Mouse (Mus musculus) forebrain, embryonic 16.5 days (tissue): Measurements from ENCODE around the gene Jade1. TPM values are rescaled to one million over a fixed set of nuclear protein-coding genes. Genes with fewer than 3 reads are reported as not detected.

Experiments used
- ATAC-seq: fragments of 200-750 bp; cut with Nextera tagmentation; 2 replicates; pipeline ENCODE4 v1.8.0; 2017; ENCODE audit warnings: mild to moderate bottlenecking, moderate library complexity
- H3K27ac ChIP-seq: fragments of 300-500 bp; sonication (generic); 2 replicates; pipeline ENCODE4 v1.5.1; 2014; ENCODE audit warnings: low read length, control low read depth
- H3K27me3 ChIP-seq: fragments of 300-500 bp; sonication (generic); replicated peaks from 2 replicates; pipeline ENCODE4 v1.6.1; 2014; ENCODE audit warnings: low read length; ENCODE audit not compliant: control insufficient read depth, insufficient read depth
- H3K36me3 ChIP-seq: fragments of 300-500 bp; sonication (generic); 2 replicates; pipeline ENCODE4 v1.6.1; 2014; ENCODE audit not compliant: control insufficient read depth, insufficient read depth
- H3K4me1 ChIP-seq: fragments of 300-500 bp; sonication (generic); replicated peaks from 2 replicates; pipeline ENCODE4 v1.6.1; 2014; ENCODE audit warnings: low read length; ENCODE audit not compliant: control insufficient read depth, insufficient read depth
- H3K4me2 ChIP-seq: fragments of 300-500 bp; sonication (generic); 2 replicates; pipeline ENCODE4 v1.6.1; 2014; ENCODE audit warnings: mild to moderate bottlenecking, low read length, control low read depth
- H3K4me3 ChIP-seq: fragments of 300-500 bp; sonication (generic); replicated peaks from 2 replicates; pipeline ENCODE4 v1.5.1; 2014; ENCODE audit warnings: mild to moderate bottlenecking, low read length, control low read depth
- H3K9ac ChIP-seq: fragments of 300-500 bp; sonication (generic); replicated peaks from 2 replicates; pipeline ENCODE4 v1.6.1; 2014; ENCODE audit warnings: low read depth, low read length, control low read depth
- H3K9me3 ChIP-seq: fragments of 300-500 bp; sonication (generic); 2 replicates; pipeline ENCODE4 v1.6.1; 2016; ENCODE audit warnings: low read length; ENCODE audit not compliant: control insufficient read depth
- WGBS: fragments of 180-500 bp; shearing (Covaris S2); extraction: QIAGEN DNeasy Blood & Tissue Kit; methylation state at CpG from one replicate; pipeline ENCODE4 v1.1.7; 2014; 5-methylcytosine and 5-hydroxymethylcytosine counted together
- polyA plus RNA-seq: library from polyadenylated mRNA; unstranded; fragments of >200 nt; fragmentation: Nextera tagmentation; extraction: Ambion mirVana; gene quantifications from 2 replicates; pipeline ENCODE4 v1.2.1, GENCODE M21; 2015

Gene Jade1
- polyA plus RNA-seq, 1 experiment from 2014 or later = 20.7 TPM

DNA sequence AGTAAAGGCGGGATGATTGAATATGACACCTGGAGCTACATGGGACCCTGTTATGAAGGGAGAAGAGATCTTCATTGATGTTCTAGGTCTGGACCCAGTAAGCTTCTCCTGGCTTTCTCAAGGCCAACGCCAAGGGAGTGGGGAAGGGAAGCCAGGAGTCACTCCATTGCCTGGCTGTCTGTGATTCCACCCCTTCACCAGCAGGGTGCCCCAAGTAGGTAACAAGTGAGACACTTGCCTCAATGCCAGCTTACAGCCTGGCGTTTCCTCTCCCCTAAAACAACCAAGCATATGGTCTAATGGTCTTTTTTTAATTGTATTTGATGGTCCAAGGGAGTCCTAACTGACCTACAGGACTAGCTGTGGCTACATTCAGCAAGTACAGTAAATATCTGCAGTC is 14.2 kb upstream of the Jade1 start:
- 79% methylated on average over 3 of the region's 3 CpGs for WGBS
- no peak overlapping the region for H3K27ac ChIP-seq
- no peak overlapping the region for H3K4me3 ChIP-seq

DNA sequence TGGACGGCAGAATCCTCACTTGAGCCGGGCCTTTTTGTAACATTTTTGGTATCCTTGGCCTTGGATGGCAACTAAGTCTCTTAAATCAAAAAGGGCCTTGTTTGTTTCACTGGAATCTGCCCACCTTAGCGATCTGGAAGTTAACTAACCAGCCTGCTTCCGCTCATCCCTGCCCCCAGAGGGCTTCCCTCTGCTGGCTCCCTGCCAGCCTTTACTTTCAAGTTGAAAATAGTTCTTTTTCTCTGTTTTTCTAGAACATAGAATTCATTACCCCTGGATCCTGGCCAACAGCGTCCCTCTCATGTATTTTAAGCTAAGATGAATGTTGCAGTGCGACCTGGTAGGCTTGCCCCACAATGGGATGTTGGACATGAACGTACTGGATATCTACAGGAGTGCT is 11.1 kb upstream of the Jade1 start:
- Histone ChIP-seq H3K4me1 (peaks cover 4% of the 10 kb centered on the region), H3K27me3 (no peaks in the 10 kb centered on the region), H3K27ac (no peak overlapping the region), H3K4me2 (no peak overlapping the region), H3K9ac (no peak overlapping the region), H3K9me3 (no peaks in the 10 kb centered on the region), H3K4me3 (no peak overlapping the region), H3K36me3 (no peaks in the 10 kb centered on the region)
- ATAC-seq = no peak
- 24% methylated on average over 7 of the region's 7 CpGs for WGBS

More for the DNA sequence above, 14.2 kb upstream of the Jade1 start:
- ATAC-seq = no peak
- no peaks in the 10 kb centered on the region for H3K27me3 ChIP-seq
- H3K4me2 ChIP-seq = no peak overlapping the region
- no peaks in the 10 kb centered on the region for H3K36me3 ChIP-seq
- no peaks in the 10 kb centered on the region for H3K9me3 ChIP-seq
- no peak overlapping the region for H3K9ac ChIP-seq
- peaks cover 4% of the 10 kb centered on the region for H3K4me1 ChIP-seq

DNA sequence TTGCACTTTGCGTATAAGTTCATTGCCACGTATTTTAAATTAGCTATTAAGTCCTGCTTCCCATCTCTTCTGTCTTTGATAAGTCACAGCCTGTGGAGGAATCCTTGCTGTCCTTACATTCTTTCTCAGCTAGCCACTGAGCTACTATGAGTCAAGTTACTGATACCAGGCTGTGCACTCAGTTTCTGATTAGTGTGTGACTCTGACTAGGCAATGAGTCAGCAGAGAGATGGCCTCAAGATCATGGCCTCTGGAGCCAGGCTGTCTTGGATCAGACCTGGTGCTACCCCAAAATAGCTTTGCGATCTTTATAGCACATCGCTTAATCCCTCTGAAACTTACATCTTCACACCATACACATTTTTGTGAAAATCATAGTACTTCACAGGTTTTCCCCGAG is 8.2 kb upstream of the Jade1 start:
- H3K4me3 ChIP-seq = no peak overlapping the region
- H3K36me3 ChIP-seq = no peaks in the 10 kb centered on the region
- H3K27ac ChIP-seq = no peak overlapping the region
- peaks cover 4% of the 10 kb centered on the region for H3K4me1 ChIP-seq
- WGBS = 93% methylated on average over 5 of the region's 5 CpGs
- H3K9me3 ChIP-seq = no peaks in the 10 kb centered on the region
- H3K9ac ChIP-seq = no peak overlapping the region
- H3K27me3 ChIP-seq = no peaks in the 10 kb centered on the region
- no peak for ATAC-seq
- H3K4me2 ChIP-seq = no peak overlapping the region

DNA sequence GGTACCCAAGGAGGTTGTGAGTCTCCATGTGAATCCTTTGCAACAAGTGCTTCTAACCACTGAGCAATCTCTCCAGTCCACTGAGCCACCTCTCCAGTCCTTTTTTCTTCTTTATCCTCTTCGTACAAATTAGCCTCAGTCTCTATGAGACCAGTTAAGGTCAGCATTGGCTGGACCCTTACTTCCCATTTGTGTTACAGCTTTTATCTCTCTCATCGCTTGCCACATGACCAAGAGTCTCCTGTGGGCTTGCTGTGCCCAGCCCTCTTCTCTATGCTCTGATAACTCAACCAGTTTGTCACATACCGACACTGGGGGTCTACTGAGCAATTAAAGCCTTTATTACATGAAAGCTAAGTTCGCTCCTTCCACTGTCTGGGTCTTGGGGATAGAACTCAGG is 7.3 kb upstream of the Jade1 start:
- Histone ChIP-seq H3K9me3 (no peaks in the 10 kb centered on the region), H3K27me3 (no peaks in the 10 kb centered on the region), H3K4me3 (no peak overlapping the region), H3K27ac (no peak overlapping the region), H3K4me2 (no peak overlapping the region), H3K9ac (no peak overlapping the region), H3K4me1 (peaks cover 4% of the 10 kb centered on the region), H3K36me3 (no peaks in the 10 kb centered on the region)
- no peak for ATAC-seq
- WGBS = 84% methylated on average over 4 of the region's 4 CpGs

DNA sequence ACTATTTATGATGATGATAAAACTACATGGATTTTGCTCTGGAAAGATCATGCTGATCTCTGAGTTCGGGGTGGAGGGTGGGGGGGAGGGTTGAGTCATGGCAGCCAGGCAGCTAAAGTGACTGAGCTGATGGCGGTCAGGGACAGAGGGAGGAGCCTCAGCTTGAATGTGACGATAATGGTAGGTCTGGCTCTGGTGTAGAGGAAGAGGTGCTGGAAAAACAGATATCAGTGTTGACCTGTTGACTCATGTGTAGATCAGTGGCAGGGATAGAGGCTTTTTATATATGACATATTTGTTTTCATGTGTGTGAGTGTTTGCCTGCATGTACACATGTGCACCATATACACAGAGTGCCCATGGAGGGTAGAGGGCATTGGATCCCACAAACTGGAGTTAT is 3.9 kb upstream of the Jade1 start:
- WGBS = 69% methylated on average over 3 of the region's 3 CpGs
- H3K9me3 ChIP-seq = no peaks in the 10 kb centered on the region
- ATAC-seq = no peak
- H3K36me3 ChIP-seq = no peaks in the 10 kb centered on the region
- H3K27ac ChIP-seq = no peak overlapping the region
- H3K9ac ChIP-seq = no peak overlapping the region
- no peak overlapping the region for H3K4me2 ChIP-seq
- no peaks in the 10 kb centered on the region for H3K27me3 ChIP-seq
- H3K4me1 ChIP-seq = no peaks in the 10 kb centered on the region
- H3K4me3 ChIP-seq = no peak overlapping the region

DNA sequence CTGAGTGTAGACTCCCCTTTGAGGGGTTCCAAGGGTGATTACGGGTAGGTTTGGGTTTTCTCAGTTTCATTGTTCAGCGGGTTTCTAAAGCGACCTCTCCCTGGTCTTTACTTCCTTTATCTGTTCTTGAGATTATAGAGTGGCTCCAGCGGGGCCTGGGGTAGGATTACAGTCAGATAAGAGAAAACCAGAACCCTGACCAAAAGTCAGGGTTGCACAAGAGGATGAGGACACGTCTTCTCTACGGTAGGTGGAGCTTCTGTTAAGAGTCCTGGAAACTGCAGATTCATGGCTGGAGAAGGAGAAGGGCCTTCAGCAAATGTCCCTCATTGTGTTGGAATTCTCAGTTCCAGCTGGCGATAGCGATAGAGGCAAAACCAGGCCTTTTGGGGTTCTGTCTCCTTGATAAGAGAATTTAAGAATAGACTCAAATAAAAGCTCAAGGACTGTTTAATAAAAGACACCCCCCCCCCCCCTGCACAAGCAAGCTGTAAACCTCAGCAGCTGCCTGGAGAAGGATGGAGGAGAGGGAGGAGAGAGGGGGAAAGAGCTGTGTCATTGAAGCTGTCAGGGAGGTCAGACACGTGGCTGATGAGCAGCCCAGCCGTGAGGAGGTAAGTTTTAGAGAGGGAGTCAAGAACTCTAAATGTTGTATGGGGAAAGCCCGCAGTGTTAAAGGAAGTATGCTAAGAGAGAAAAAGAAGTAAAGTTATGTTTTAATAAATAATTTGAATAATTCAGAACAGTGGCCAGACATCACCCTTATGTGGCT is 2.6 kb upstream of the Jade1 start:
- no peak overlapping the region for H3K4me2 ChIP-seq
- no peak overlapping the region for H3K4me3 ChIP-seq
- no peak for ATAC-seq
- no peaks in the 10 kb centered on the region for H3K9me3 ChIP-seq
- H3K36me3 ChIP-seq = no peaks in the 10 kb centered on the region
- WGBS = 72% methylated on average over 11 of the region's 11 CpGs
- H3K4me1 ChIP-seq = no peaks in the 10 kb centered on the region
- no peaks in the 10 kb centered on the region for H3K27me3 ChIP-seq
- H3K27ac ChIP-seq = no peak overlapping the region
- H3K9ac ChIP-seq = no peak overlapping the region

DNA sequence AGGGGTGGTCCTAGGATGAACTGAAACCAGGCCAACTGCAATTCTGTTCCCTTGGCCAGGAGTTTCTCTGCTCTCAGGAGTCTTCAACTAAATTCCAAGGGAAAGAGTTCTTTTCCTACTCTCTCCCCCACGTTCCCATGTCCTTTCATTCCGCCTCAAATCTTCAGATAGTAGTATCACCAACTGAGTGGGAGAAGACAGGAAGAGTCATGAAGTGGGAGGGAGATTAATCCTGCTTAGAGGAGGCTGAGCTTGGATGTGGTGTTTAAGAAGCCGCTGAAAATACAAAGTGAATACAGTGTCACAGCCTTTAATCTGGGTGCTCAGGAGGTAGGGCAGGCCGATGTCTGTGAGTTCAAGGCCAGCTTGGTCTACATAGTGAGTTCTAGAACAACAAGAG is 1.9 kb upstream of the Jade1 start:
- no peaks in the 10 kb centered on the region for H3K4me1 ChIP-seq
- ATAC-seq = no peak
- WGBS = 87% methylated on average over 4 of the region's 4 CpGs
- no peak overlapping the region for H3K9ac ChIP-seq
- no peaks in the 10 kb centered on the region for H3K36me3 ChIP-seq
- no peak overlapping the region for H3K4me3 ChIP-seq
- H3K27ac ChIP-seq = no peak overlapping the region
- H3K9me3 ChIP-seq = no peaks in the 10 kb centered on the region
- H3K27me3 ChIP-seq = no peaks in the 10 kb centered on the region
- no peak overlapping the region for H3K4me2 ChIP-seq

DNA sequence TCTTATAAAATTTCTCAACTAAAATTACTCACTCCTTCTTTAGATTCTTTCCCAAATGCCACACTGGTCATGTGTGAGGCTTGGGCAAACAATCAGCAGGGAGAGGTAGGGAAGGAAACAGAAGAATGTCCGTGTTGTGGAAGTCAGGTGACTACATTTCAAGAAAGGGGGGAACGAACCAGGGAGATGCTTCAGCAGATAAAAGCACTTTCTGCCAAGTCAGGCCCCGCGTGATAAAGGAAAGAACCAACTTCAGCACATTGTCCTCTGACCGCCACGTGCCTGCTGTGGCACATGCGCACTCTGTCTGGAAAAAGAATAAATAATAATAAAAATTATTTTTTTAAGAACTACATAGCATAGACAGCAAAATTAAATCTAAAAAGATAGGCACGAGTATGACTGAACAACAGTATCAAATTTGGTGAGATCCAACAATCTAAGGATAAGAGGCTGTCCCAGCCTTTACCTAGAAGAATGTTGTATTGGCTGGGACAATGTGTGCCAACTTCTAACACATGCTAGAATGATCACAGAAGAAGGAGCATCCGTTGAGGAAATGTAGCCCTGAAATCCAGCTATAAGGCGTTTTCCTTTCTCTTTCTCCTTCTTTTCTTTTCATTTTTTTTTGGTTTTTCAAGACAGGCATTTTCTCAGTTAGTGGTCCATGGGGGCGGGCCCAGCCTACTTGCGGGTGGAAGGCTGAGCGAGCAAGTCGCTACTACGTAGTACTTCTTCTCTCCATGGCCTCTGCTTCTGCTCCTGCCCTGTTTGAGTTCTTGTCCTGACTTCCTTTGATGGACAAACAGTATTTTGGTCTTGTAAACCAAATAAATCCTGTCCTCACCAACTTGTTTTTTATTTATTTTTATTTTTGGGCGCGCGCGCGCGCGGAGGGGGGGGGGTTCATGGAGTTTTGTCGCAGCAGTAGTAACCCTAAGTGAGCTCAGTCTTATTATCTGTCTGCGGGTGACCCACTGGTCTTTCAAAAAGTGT is 753 bp upstream of the Jade1 start:
- Histone ChIP-seq H3K4me2 (no peak overlapping the region), H3K4me3 (no peak overlapping the region), H3K36me3 (no peaks in the 10 kb centered on the region), H3K4me1 (no peaks in the 10 kb centered on the region), H3K27ac (no peak overlapping the region), H3K27me3 (no peaks in the 10 kb centered on the region), H3K9me3 (no peaks in the 10 kb centered on the region), H3K9ac (no peak overlapping the region)
- WGBS = 92% methylated on average over 24 of the region's 24 CpGs
- no peak for ATAC-seq

DNA sequence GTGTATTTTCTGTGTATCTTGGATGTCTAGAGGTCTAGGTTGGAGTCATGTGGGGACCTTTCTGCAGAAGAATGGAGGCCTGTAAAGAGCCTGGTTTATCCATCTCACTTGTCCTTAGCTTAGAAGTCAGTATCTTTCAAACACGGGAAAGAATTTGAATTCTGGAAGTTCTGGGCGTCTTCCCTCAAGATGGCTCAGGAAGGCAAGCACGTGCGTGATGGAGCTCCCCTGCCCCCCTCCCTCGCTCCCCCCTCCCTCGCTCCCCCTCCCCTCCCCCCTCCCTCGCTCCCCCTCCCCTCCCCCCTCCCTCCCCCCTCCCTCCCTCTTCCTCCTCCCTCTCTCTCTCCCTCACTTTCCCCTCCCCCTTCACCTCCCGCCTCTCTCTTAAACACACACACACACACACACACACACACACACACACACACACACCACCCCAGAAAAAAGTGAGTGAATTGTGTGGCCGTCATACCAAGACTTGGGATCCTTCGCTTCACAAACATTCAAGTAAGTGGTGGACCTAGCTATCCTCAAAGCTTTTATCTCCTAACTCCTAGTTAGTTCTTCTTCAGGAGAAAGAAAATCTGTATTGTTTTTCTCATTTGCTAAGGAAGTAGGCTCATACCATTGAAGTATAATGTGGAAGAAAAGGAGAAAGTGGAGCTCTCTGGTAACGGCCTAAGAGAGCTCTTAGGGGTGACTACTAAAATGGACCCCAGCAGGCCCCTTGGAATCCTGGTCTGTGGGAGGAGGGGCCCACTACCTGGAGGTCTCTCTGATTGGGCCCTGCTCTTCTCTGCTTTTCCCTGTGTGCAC is 1.1 kb downstream of the Jade1 start:
- Histone ChIP-seq H3K36me3 (no peaks in the 10 kb centered on the region), H3K27me3 (no peaks in the 10 kb centered on the region), H3K27ac (no peak overlapping the region), H3K9me3 (no peaks in the 10 kb centered on the region), H3K9ac (no peak overlapping the region), H3K4me1 (no peaks in the 10 kb centered on the region), H3K4me3 (no peak overlapping the region), H3K4me2 (no peak overlapping the region)
- WGBS = 91% methylated on average over 8 of the region's 11 CpGs
- ATAC-seq = no peak
